Mouse (Mus musculus) stomach, embryonic 14.5 days (tissue): ENCODE measurements around the gene Tarsl2. TPM values are rescaled to one million over a fixed set of nuclear protein-coding genes. Genes with fewer than 3 reads are reported as not detected.

ENCODE experiments used
- ATAC-seq: fragments of 200-750 bp; cut with Nextera tagmentation; 2 replicates; pipeline ENCODE4 v1.8.0; 2017; ENCODE audit warnings: low read depth, moderate TSS enrichment; ENCODE audit not compliant: insufficient number of reproducible peaks, insufficient read depth, low FRiP score
- H3K27ac ChIP-seq: fragments of 300-500 bp; sonication (generic); 2 replicates; pipeline ENCODE4 v1.5.1; 2014; ENCODE audit warnings: mild to moderate bottlenecking, low read length, moderate library complexity, mixed read lengths
- H3K27me3 ChIP-seq: fragments of 300-500 bp; sonication (generic); 2 replicates; pipeline ENCODE4 v1.6.1; 2014; ENCODE audit warnings: low read length, control low read depth, mixed read lengths; ENCODE audit not compliant: control insufficient read depth, insufficient read depth
- H3K36me3 ChIP-seq: fragments of 300-500 bp; sonication (generic); 2 replicates; pipeline ENCODE4 v1.6.1; 2014; ENCODE audit warnings: mild to moderate bottlenecking, control low read depth, low read length, moderate library complexity, mixed read lengths; ENCODE audit not compliant: control insufficient read depth, insufficient read depth
- H3K4me1 ChIP-seq: fragments of 300-500 bp; sonication (generic); 2 replicates; pipeline ENCODE4 v1.6.1; 2014; ENCODE audit warnings: low read length, control low read depth, mixed read lengths; ENCODE audit not compliant: control insufficient read depth, insufficient read depth
- H3K4me2 ChIP-seq: fragments of 300-500 bp; sonication (generic); replicated peaks from 2 replicates; pipeline ENCODE4 v1.6.1; 2014; ENCODE audit warnings: low read depth, low read length, control low read depth
- H3K4me3 ChIP-seq: fragments of 300-500 bp; sonication (generic); 2 replicates; pipeline ENCODE4 v1.5.1; 2014; ENCODE audit warnings: low read depth, low read length, control low read depth
- H3K9ac ChIP-seq: fragments of 300-500 bp; sonication (generic); replicated peaks from 2 replicates; pipeline ENCODE4 v1.6.1; 2014; ENCODE audit warnings: low read depth, mild to moderate bottlenecking, control low read depth, low read length, moderate library complexity, mixed read lengths
- H3K9me3 ChIP-seq: fragments of 300-500 bp; sonication (generic); 2 replicates; pipeline ENCODE4 v1.6.1; 2016; ENCODE audit warnings: low read depth, low read length, control low read depth; ENCODE audit not compliant: control insufficient read depth
- WGBS: fragments of 180-500 bp; shearing (Covaris S2); extraction: QIAGEN DNeasy Blood & Tissue Kit; methylation state at CpG from one replicate; pipeline ENCODE4 v1.1.7; 2014; 5-methylcytosine and 5-hydroxymethylcytosine counted together
- polyA plus RNA-seq: library from polyadenylated mRNA; unstranded; fragments of >200 nt; fragmentation: Nextera tagmentation; extraction: Ambion mirVana; gene quantifications from 2 replicates; pipeline ENCODE4 v1.2.1, GENCODE M21; 2014

Tarsl2 gene
- polyA plus RNA-seq, 1 experiment from 2014 or later = 9.1 TPM

DNA sequence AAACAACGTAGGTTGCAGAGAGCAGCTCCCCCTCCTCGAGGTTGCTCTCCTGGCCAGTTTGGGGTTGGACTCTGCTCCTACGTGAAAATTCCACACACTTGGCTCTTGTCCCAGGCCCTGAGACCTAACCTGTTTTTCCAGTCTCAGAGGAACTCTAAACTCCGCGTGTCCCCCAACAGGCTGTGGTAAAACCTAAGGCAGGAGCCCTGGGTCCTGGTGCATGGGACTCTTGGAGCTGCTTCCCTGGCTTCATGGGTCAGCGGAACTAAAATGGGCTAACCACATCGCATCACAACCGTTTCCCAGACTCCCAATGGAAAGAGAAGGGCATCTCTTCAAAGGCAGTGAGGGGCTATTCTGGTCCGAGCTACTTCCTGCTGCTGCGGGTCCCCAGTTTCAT, 48.2 kb downstream of the Tarsl2 start:
- peak overlapping the region; percentile 72 for H3K4me3 ChIP-seq
- ATAC-seq = peak; percentile 56; the same call in 1 of the 2 replicates
- WGBS = 0% methylated on average over 10 of the region's 10 CpGs
- peaks cover 8% of the 10 kb centered on the region; the same call in 1 of the 2 replicates for H3K4me1 ChIP-seq
- H3K4me2 ChIP-seq = peak overlapping the region; percentile 83
- H3K36me3 ChIP-seq = peaks cover 11% of the 10 kb centered on the region
- no peaks in the 10 kb centered on the region for H3K9me3 ChIP-seq
- no peak overlapping the region; the same call in 1 of the 2 replicates for H3K9ac ChIP-seq
- H3K27ac ChIP-seq = peak overlapping the region; percentile 78
- H3K27me3 ChIP-seq = no peaks in the 10 kb centered on the region

DNA sequence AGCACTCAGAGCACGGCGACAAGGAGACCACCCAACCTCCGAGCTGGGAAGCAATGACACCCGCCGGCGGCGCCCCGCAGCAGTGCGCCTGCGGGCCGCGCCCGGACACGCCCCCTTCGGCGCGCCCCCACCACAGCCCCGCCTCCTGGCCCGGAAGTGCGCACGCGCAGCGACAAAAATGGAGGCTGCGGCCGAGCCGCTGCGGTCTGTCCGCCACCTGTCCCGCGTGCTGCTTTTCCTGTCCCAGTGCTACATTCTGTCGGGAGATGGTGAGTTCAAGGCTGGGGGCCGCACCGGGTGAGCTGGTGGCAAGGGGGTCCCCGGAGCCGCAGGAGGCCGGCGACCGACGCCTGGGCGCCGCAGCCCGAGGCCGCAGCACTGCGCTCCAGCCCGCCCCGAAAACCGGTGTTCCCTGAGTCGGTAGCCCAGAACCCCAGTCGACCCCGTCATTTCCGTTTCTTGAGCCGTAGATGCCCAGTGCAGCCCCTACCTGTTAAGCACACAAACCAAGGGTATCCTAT, 48.7 kb downstream of the Tarsl2 start:
- Histone ChIP-seq H3K9me3 (no peaks in the 10 kb centered on the region), H3K4me3 (peak overlapping the region; percentile 72), H3K27ac (peak overlapping the region; percentile 78), H3K4me2 (peak overlapping the region; percentile 83), H3K27me3 (no peaks in the 10 kb centered on the region), H3K36me3 (peaks cover 16% of the 10 kb centered on the region), H3K4me1 (peaks cover 8% of the 10 kb centered on the region; the same call in 1 of the 2 replicates), H3K9ac (peak overlapping the region; percentile 60)
- under 1% methylated on average over 52 of the region's 52 CpGs for WGBS
- peak; percentile 94 for ATAC-seq

DNA sequence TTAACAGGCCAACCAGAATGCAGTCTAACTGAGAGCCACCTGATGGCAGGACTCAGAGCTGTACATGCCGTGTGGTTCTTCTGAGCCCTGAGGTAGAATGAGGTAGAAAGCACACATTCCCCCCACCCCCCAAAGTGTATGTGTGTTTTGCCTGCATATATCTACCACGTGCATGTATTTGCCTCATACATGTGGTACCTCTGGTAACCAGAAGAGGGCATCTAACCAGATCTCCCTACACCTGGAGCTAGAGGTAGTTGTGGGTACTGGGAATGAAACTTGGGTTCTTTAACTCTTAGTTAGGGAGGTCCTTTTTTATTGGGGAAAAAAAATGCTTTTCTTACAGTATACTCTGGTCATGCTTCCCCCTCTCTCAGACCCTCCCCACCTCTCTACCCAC, 51.8 kb downstream of the Tarsl2 start:
- H3K36me3 ChIP-seq = peaks cover 31% of the 10 kb centered on the region
- ATAC-seq = no peak
- WGBS = 54% methylated on average over 2 of the region's 2 CpGs

DNA sequence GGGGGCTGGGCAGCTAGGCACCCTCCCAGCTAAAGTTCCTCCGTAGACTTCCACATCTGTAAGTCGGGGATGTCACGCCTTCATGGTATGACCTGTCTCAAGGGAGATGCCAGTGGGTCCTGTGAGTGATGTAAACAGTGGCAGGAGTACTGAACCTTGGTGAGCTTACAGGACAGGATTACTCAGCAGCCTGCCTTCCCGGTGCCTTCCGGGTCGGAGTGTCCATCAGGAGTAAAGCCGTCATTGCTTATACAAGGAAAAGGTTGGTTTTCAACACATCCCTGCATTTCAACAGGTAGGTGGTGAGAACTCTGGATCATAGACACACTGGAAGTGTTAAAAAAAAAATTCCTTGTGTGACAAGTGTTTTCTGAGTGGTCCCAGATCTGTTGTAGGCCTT, 57.4 kb downstream of the Tarsl2 start:
- no peak overlapping the region for H3K4me2 ChIP-seq
- WGBS = 87% methylated on average over 7 of the region's 7 CpGs
- ATAC-seq = no peak

More for the DNA sequence above, 51.8 kb downstream of the Tarsl2 start:
- Histone ChIP-seq H3K9me3 (no peaks in the 10 kb centered on the region), H3K4me3 (no peak overlapping the region), H3K9ac (no peak overlapping the region), H3K27ac (no peak overlapping the region), H3K4me2 (no peak overlapping the region), H3K4me1 (peaks cover 8% of the 10 kb centered on the region; the same call in 1 of the 2 replicates), H3K27me3 (no peaks in the 10 kb centered on the region)

DNA sequence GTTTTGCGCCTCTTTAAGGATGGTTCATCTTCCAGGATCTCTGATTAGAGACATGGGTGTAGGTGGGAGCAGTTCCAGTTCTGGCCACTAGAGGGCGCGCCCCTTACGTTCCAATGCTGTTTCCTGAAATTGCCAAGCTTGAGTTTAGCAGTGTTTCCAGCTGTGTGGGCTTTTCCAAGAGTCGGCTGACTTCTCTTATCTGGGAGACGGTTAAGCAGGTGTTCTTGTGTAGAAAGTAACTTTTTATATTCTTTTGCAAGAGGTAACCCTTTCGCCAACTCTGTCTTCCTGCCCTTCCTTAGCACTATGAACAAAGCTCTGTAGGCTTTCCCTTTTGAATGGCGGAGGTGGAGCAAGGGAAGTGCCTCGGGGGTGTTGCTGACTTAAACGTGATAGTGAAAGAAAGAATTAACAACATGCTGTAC, 60.1 kb downstream of the Tarsl2 start:
- Histone ChIP-seq H3K27ac (no peak overlapping the region), H3K27me3 (no peaks in the 10 kb centered on the region), H3K9ac (no peak overlapping the region; the same call in 1 of the 2 replicates), H3K9me3 (no peaks in the 10 kb centered on the region), H3K4me3 (peak overlapping the region; percentile 5; the same call in 1 of the 2 replicates), H3K4me1 (no peaks in the 10 kb centered on the region), H3K36me3 (peaks cover 6% of the 10 kb centered on the region), H3K4me2 (peak overlapping the region; percentile 37)
- WGBS = 13% methylated on average over 10 of the region's 10 CpGs
- peak; percentile 56; the same call in 1 of the 2 replicates for ATAC-seq

More for the DNA sequence above, 57.4 kb downstream of the Tarsl2 start:
- no peaks in the 10 kb centered on the region for H3K4me1 ChIP-seq
- H3K9ac ChIP-seq = no peak overlapping the region
- H3K36me3 ChIP-seq = peaks cover 24% of the 10 kb centered on the region
- no peak overlapping the region for H3K4me3 ChIP-seq
- no peaks in the 10 kb centered on the region for H3K9me3 ChIP-seq
- no peak overlapping the region for H3K27ac ChIP-seq
- no peaks in the 10 kb centered on the region for H3K27me3 ChIP-seq

DNA sequence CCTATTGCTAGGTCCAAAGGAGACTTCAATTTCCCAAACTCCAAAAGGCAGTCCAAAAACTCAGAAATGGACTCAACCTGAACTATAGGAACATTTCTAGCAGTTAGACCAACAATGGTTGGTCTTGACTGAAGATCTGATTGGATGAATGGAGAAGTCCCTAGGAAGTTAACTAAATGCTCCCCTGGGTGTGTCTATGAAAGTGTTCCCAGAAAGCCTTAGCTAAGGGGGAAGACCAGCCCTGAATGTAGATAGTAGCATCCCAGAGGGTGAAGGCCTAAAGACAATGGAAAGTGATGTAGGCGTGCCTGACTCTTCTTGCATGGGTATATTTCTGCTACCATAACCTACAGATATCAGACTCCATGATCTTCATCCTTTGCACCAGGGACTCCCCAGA, 63.8 kb downstream of the Tarsl2 start:
- Histone ChIP-seq H3K27me3 (no peaks in the 10 kb centered on the region), H3K36me3 (no peaks in the 10 kb centered on the region), H3K4me2 (no peak overlapping the region), H3K9ac (no peak overlapping the region), H3K4me3 (no peak overlapping the region), H3K4me1 (no peaks in the 10 kb centered on the region), H3K27ac (no peak overlapping the region), H3K9me3 (no peaks in the 10 kb centered on the region)
- 100% methylated on average over 1 of the region's 1 CpGs for WGBS
- no peak for ATAC-seq

DNA sequence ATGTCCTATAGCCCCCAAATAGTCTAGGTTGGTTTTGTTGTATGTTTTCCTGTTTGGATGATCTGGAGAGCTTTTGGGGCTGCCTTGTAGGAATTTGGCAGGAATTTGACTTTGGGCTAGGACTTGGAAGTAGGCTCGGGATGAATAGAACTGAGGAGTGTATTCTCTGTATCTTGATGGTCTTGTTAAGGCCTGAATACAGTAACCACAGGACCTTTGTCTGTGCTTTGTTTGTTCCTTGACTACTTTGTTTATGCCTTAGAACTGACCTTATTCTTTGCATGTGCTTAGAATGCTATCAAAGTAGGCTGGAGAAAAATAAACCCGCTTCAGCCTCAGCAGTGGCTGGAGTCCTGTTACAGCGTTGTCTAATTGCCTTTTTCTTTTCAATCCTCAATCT, 65.6 kb downstream of the Tarsl2 start:
- 86% methylated on average over 3 of the region's 3 CpGs for WGBS
- Histone ChIP-seq H3K4me2 (no peak overlapping the region), H3K27me3 (no peaks in the 10 kb centered on the region), H3K9me3 (no peaks in the 10 kb centered on the region), H3K27ac (no peak overlapping the region), H3K4me3 (no peak overlapping the region), H3K9ac (no peak overlapping the region), H3K36me3 (no peaks in the 10 kb centered on the region), H3K4me1 (no peaks in the 10 kb centered on the region)
- no peak for ATAC-seq

DNA sequence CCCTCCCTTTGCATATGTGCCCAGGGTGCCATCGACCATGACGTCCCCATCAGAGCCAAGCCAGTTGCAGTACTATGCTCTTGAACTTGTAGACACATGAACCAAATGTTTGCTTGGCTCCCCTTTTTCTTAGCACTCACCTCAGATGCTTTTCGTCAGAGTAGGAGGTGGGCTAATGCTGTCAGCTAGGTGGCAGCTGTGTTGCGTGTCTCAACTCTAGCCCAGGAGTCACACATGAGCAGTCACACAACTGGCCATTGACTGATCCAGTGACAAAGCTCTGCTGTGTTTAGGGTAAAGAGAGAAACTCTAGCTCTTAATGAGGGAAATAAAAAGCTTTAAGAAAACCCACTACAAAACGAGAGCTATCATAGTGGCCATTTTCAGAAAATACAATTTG, 69.1 kb downstream of the Tarsl2 start:
- H3K4me2 ChIP-seq = no peak overlapping the region
- H3K4me1 ChIP-seq = no peaks in the 10 kb centered on the region
- no peak overlapping the region for H3K9ac ChIP-seq
- no peaks in the 10 kb centered on the region for H3K9me3 ChIP-seq
- no peak overlapping the region for H3K27ac ChIP-seq
- no peak overlapping the region for H3K4me3 ChIP-seq
- no peaks in the 10 kb centered on the region for H3K27me3 ChIP-seq
- H3K36me3 ChIP-seq = no peaks in the 10 kb centered on the region
- ATAC-seq = no peak
- WGBS = 64% methylated on average over 5 of the region's 5 CpGs

DNA sequence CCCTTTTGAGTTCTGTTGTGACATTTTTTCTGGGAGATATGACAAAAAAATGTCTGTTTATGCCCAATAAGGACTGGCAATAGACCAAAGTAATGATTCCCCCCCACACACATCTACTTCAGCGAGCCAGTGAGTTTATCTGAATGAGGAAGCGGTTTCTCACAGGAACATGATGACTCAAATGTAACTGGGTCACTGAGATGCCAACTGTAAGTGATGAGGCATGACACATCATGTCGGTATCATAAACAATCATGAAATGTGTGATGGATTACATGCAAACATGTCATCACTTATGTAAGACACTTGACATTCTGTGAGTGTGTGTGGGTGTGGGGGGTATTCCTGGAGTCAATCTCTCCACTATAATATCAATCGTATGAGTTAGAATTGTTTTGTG, 69.6 kb downstream of the Tarsl2 start:
- Histone ChIP-seq H3K36me3 (no peaks in the 10 kb centered on the region), H3K4me1 (no peaks in the 10 kb centered on the region), H3K27ac (no peak overlapping the region), H3K4me3 (no peak overlapping the region), H3K9me3 (no peaks in the 10 kb centered on the region), H3K9ac (no peak overlapping the region), H3K4me2 (no peak overlapping the region), H3K27me3 (no peaks in the 10 kb centered on the region)
- ATAC-seq = no peak
- WGBS = 71% methylated on average over 4 of the region's 4 CpGs
